16 mouse cellular contexts compared by ENCODE assay signal in genomic region chr13:63741879-63742278, GRCm38 (mm10).
DNase-seq lines count a peak whose midpoint lies in the region; ATAC-seq lines count a peak whose summit lies in the region.
"Had no signal": no experiment of that assay in that cellular context is flagged by ENCODE, and none has a peak within 500 bp of the region (broad histone marks: within the 10 kb centered on the region; RNA-seq: fewer than 3 reads in every experiment).

No protein-coding gene starts in this region.

- peak; percentile 50; the same call in 1 of the 2 replicates for ATAC-seq in neural tube, embryonic 15.5 days (ENCODE audit: low FRiP score)
- ATAC-seq: Patski had no signal

- H3K9ac ChIP-seq in neural tube, embryonic 15.5 days (replicated peaks) = no peak overlapping the region
- H3K9ac ChIP-seq: midbrain, embryonic 12.5 days; stomach, embryonic 15.5 days had no signal

- WGBS in neural tube, embryonic 15.5 days = 32% methylated on average over 2 of the region's 2 CpGs

- no peak overlapping the region for H3K4me2 ChIP-seq in neural tube, embryonic 15.5 days
- H3K4me2 ChIP-seq: heart, embryonic 11.5 days; midbrain, embryonic 12.5 days; stomach, embryonic 15.5 days had no signal

- no peak overlapping the region for H3K27ac ChIP-seq in neural tube, embryonic 15.5 days (replicated peaks)
- H3K27ac ChIP-seq: forebrain, embryonic 10.5 days; midbrain, embryonic 12.5 days; stomach, embryonic 15.5 days had no signal

- H3K4me1 ChIP-seq in neural tube, embryonic 15.5 days = no peaks in the 10 kb centered on the region
- H3K4me1 ChIP-seq: stomach, embryonic 15.5 days had no signal

- H3K27me3 ChIP-seq in neural tube, embryonic 15.5 days (replicated peaks) = no peaks in the 10 kb centered on the region
- H3K27me3 ChIP-seq: midbrain, embryonic 12.5 days; Patski; stomach, embryonic 15.5 days had no signal

- H3K4me3 ChIP-seq in neural tube, embryonic 15.5 days (replicated peaks) = no peak overlapping the region
- H3K4me3 ChIP-seq: forebrain, embryonic 10.5 days; midbrain, embryonic 12.5 days; stomach, embryonic 15.5 days had no signal

- no peaks in the 10 kb centered on the region for H3K9me3 ChIP-seq in neural tube, embryonic 15.5 days (replicated peaks)
- H3K9me3 ChIP-seq: midbrain, embryonic 12.5 days; stomach, embryonic 15.5 days had no signal

- no peaks in the 10 kb centered on the region for H3K36me3 ChIP-seq in neural tube, embryonic 15.5 days
- H3K36me3 ChIP-seq: forebrain, embryonic 10.5 days; midbrain, embryonic 12.5 days; stomach, embryonic 15.5 days had no signal

- DNase-seq in heart, adult 11 months = peak; percentile 73
- no peak for DNase-seq in heart, adult 9 months (ENCODE audit: low spot score in 2 of 2)
- no peak for DNase-seq in neural tube, embryonic 10.5 days (ENCODE audit: extremely low spot score, low spot score)
- peak; percentile 4 to 34 for DNase-seq in layer of hippocampus, adult 18-20 months (ENCODE audit: low spot score in 2 of 2)
- peak; percentile 56 for DNase-seq in testis, postnatal 14 days (ENCODE audit: low spot score)
- DNase-seq in lung, postnatal 36 days = no peak
- no peak for DNase-seq in spleen, postnatal 36 days (ENCODE audit: low spot score in 2 of 2)
- DNase-seq: adrenal gland, postnatal 10 days; embryo, embryonic 11 days; lung, adult 18-20 months had no signal

Comparison
In these comparisons a context has a peak if more than half of its experiments do, and no peak if none do; other contexts are left out.
1. DNase-seq: peak in heart, adult 11 months (single experiment), layer of hippocampus, adult 18-20 months (2 of 2) and testis, postnatal 14 days (single experiment); none in heart, adult 9 months (0 of 2), neural tube, embryonic 10.5 days (single experiment), lung, postnatal 36 days (single experiment) and spleen, postnatal 36 days (0 of 2).